Mouse (Mus musculus) midbrain, embryonic 11.5 days (tissue): Measurements from ENCODE around the gene Tmc6. TPM values are rescaled to one million over a fixed set of nuclear protein-coding genes. Genes with fewer than 3 reads are reported as not detected.

Experiments
- ATAC-seq: fragments of 200-750 bp; cut with Nextera tagmentation; 2 replicates; pipeline ENCODE4 v1.8.0; 2017; ENCODE audit warnings: moderate TSS enrichment, moderate library complexity; ENCODE audit not compliant: low FRiP score
- DNase-seq: peaks from one replicate; pipeline ENCODE4 v3.0.0; 2015; ENCODE audit warnings: low spot score; ENCODE audit errors: missing footprints
- H3K27ac ChIP-seq: fragments of 300-500 bp; sonication (generic); 2 replicates; pipeline ENCODE4 v1.5.1; 2014; ENCODE audit warnings: low read depth, low read length
- H3K27me3 ChIP-seq: fragments of 300-500 bp; sonication (generic); 2 replicates; pipeline ENCODE4 v1.6.1; 2014; ENCODE audit warnings: mild to moderate bottlenecking, low read length, moderate library complexity, mixed read lengths; ENCODE audit not compliant: control insufficient read depth, insufficient read depth
- H3K36me3 ChIP-seq: fragments of 300-500 bp; sonication (generic); 2 replicates; pipeline ENCODE4 v1.6.1; 2014; ENCODE audit warnings: mild to moderate bottlenecking, low read length, moderate library complexity, mixed read lengths; ENCODE audit not compliant: control insufficient read depth, insufficient read depth
- H3K4me1 ChIP-seq: fragments of 300-500 bp; sonication (generic); 2 replicates; pipeline ENCODE4 v1.6.1; 2014; ENCODE audit warnings: low read length; ENCODE audit not compliant: control insufficient read depth, insufficient read depth
- H3K4me2 ChIP-seq: fragments of 300-500 bp; sonication (generic); 2 replicates; pipeline ENCODE4 v1.6.1; 2014; ENCODE audit warnings: mild to moderate bottlenecking, moderate library complexity
- H3K4me3 ChIP-seq: fragments of 300-500 bp; sonication (generic); 2 replicates; pipeline ENCODE4 v1.5.1; 2014; ENCODE audit warnings: low read depth, low read length
- H3K9ac ChIP-seq: fragments of 300-500 bp; sonication (generic); 2 replicates; pipeline ENCODE4 v1.6.1; 2014; ENCODE audit warnings: low read length
- H3K9me3 ChIP-seq: fragments of 300-500 bp; sonication (generic); 2 replicates; pipeline ENCODE4 v1.6.1; 2016; ENCODE audit warnings: low read length; ENCODE audit not compliant: control insufficient read depth
- WGBS: fragments of 180-500 bp; shearing (Covaris S2); extraction: QIAGEN DNeasy Blood & Tissue Kit; methylation state at CpG from one replicate; pipeline ENCODE4 v1.1.7; 2014; 5-methylcytosine and 5-hydroxymethylcytosine counted together
- polyA plus RNA-seq: library from polyadenylated mRNA; unstranded; fragments of >200 nt; fragmentation: Nextera tagmentation; extraction: Ambion mirVana; gene quantifications from 2 replicates; pipeline ENCODE4 v1.2.1, GENCODE M21; 2014

Tmc6 gene
- polyA plus RNA-seq, 1 experiment from 2014 or later = 4.5 TPM

DNA sequence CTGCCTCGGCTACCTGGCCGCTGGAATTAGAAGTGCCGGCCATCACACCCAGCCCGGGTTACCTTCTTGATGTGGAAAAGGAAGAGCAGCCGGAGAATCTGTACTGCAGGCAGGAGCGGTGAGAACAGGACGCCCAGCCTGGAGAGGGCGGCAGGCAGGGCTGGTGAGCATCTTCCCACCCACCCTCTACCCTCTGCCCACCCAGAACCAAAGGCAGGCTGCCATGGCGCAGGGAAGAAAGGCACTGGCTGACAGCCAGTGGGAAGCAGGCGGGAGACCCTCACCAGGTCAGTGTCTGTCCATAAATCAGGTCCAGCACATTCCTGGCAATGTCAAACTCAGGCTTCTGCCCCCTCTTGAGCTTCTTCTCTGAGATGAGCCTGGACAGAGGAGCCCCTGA lies 11.6 kb downstream of the Tmc6 start:
- Histone ChIP-seq H3K9me3 (no peaks in the 10 kb centered on the region), H3K36me3 (peaks cover 2% of the 10 kb centered on the region; the same call in 1 of the 2 replicates), H3K27me3 (no peaks in the 10 kb centered on the region), H3K9ac (no peak overlapping the region), H3K4me2 (no peak overlapping the region), H3K4me3 (no peak overlapping the region), H3K4me1 (no peaks in the 10 kb centered on the region), H3K27ac (no peak overlapping the region)
- DNase-seq = no peak
- 87% methylated on average over 10 of the region's 10 CpGs for WGBS
- no peak for ATAC-seq

DNA sequence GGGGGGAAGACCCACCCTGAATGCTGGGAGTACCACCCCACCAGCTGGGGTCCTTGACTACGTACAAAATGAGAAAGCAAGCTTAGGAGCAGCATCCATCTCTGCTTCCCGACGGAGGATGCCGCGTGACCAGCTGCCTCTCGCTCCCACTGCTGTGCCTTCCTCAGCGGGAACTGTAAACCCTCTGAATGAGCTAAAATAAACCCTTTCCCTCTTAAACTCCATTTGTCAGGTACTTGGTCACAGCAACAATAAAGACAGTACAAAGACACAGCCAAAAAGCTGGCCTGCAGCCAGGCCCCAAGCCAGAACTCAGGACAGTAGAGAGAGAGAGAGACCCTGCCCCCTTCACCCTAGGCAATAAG lies 12.3 kb downstream of the Tmc6 start:
- Histone ChIP-seq H3K9ac (no peak overlapping the region), H3K9me3 (no peaks in the 10 kb centered on the region), H3K36me3 (peaks cover 2% of the 10 kb centered on the region; the same call in 1 of the 2 replicates), H3K4me3 (no peak overlapping the region), H3K27ac (no peak overlapping the region), H3K4me2 (no peak overlapping the region), H3K27me3 (no peaks in the 10 kb centered on the region), H3K4me1 (no peaks in the 10 kb centered on the region)
- 89% methylated on average over 7 of the region's 7 CpGs for WGBS
- ATAC-seq (no peak), DNase-seq (no peak)

DNA sequence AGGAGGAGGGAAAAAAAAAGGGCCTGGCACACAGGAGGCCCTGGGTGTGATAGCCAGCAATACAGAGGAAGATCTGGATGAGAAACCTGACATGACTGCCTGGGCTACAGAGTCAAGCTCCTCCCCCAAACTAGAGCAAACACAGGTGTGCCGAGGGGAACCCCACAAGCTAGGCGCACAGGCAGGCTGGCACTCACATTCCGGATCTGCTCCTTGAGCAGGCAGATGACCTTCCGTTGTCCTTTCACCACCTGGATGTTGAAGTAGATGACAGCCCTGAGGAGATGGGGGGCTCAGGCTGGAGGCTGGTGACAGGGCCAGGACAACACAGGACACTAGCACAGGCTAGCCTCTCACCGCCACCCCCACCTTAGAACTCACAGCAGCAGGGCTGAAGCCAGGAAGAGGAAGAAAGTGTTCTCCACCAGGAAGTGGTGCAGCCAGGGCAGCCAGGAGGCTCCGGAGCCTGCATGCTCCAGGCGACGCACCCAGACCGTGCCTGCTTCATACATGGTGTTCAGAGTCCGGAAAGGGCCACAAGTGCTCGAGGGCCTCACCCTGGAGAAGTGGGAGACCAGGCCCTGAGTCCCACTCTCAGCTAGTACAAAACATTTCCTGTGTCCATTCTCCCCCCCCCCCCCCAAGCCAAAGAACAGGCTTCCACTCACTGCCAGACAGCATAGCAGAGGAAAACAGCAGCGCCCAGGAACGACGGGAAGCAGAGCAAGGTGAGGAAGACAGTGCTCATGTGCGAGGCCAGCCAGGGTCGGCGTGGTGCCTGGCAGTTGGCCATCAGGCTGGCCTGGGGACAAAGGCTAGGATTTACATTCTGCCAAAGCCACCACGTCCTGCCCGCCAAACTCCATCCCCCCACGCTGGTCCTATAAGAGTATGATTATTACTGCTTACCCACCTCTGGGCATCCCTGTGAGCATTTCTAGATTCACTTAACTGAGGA lies 13.0 kb downstream of the Tmc6 start:
- H3K9me3 ChIP-seq = no peaks in the 10 kb centered on the region
- ATAC-seq (no peak), DNase-seq (no peak)
- no peak overlapping the region for H3K4me2 ChIP-seq
- H3K36me3 ChIP-seq = peaks cover 5% of the 10 kb centered on the region; the same call in 1 of the 2 replicates
- no peak overlapping the region for H3K9ac ChIP-seq
- 87% methylated on average over 20 of the region's 20 CpGs for WGBS
- H3K4me3 ChIP-seq = no peak overlapping the region
- H3K27me3 ChIP-seq = no peaks in the 10 kb centered on the region
- no peaks in the 10 kb centered on the region for H3K4me1 ChIP-seq
- H3K27ac ChIP-seq = no peak overlapping the region

DNA sequence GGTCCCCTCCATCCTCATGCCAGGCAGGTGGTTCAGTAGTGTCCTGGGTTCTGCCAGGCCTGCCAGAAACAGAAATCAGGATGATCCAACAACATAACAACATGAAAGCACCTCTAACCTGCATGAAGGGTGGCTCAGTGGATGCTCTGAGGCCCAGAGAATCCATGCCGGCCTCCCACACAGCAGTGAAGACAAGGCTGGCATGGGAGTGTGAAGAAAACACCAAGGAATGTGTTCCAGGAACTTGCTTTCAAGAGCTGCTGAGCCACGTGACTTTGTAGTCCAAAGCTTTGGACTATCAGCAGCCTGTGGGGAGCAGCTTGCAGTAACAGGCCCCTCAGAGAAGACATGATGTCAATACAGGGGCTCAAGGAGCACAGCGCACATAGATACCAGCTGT lies 15.7 kb downstream of the Tmc6 start:
- H3K27ac ChIP-seq = no peak overlapping the region
- DNase-seq (no peak), ATAC-seq (no peak)
- no peak overlapping the region for H3K4me2 ChIP-seq
- H3K9me3 ChIP-seq = no peaks in the 10 kb centered on the region
- no peak overlapping the region for H3K4me3 ChIP-seq
- H3K9ac ChIP-seq = no peak overlapping the region
- H3K27me3 ChIP-seq = no peaks in the 10 kb centered on the region
- WGBS = 94% methylated on average over 3 of the region's 3 CpGs
- no peaks in the 10 kb centered on the region for H3K4me1 ChIP-seq
- peaks cover 4% of the 10 kb centered on the region; the same call in 1 of the 2 replicates for H3K36me3 ChIP-seq

DNA sequence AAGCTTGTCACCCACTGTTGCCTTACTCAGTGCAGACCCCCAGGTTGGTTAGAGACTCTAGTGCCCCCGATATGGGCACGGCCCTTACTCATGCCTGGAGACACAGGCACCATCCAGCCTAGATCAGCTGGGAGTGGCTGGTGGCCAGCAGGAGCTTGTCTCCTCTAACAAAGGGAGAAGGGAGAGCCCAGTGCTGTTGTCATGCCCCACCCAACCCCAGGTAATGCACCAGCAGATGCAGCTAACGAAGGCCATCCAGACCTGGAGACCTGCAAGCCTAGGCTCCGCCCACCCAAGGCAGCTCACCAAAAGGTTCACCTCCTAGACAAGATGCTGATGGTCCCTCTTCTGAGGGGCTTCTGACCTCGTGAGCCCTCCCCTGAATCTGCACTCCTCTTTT lies 16.6 kb downstream of the Tmc6 start:
- no peak overlapping the region for H3K4me2 ChIP-seq
- no peaks in the 10 kb centered on the region for H3K9me3 ChIP-seq
- H3K36me3 ChIP-seq = peaks cover 10% of the 10 kb centered on the region
- no peak overlapping the region for H3K9ac ChIP-seq
- no peak for ATAC-seq
- no peak overlapping the region for H3K27ac ChIP-seq
- H3K27me3 ChIP-seq = no peaks in the 10 kb centered on the region
- 92% methylated on average over 5 of the region's 5 CpGs for WGBS
- no peak for DNase-seq
- no peak overlapping the region for H3K4me3 ChIP-seq
- no peaks in the 10 kb centered on the region for H3K4me1 ChIP-seq

DNA sequence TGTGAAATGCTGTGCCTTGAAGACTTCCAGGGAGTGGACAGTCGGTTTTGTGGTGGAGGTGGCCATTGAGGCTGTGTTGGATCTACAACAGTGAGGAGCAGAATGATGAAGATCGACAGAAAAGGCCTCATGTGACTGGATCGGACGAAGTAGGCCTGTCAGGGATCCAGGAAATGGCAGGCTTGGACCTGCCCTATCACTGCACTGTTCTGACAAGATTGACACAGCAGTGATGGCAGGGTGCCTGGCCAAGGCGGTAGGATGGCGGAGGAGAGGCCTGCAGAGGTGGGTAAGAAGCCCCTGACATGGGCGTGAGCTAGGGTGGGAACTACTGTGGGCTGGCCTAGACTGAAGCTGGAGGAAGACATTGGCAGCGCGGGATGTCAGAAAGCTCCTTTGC lies 17.7 kb downstream of the Tmc6 start:
- H3K4me1 ChIP-seq = no peaks in the 10 kb centered on the region
- no peak overlapping the region for H3K4me2 ChIP-seq
- no peak overlapping the region for H3K4me3 ChIP-seq
- no peak overlapping the region for H3K9ac ChIP-seq
- no peaks in the 10 kb centered on the region for H3K27me3 ChIP-seq
- H3K36me3 ChIP-seq = peaks cover 18% of the 10 kb centered on the region
- no peak for ATAC-seq
- WGBS = 92% methylated on average over 9 of the region's 9 CpGs
- no peak overlapping the region for H3K27ac ChIP-seq
- DNase-seq = no peak
- no peaks in the 10 kb centered on the region for H3K9me3 ChIP-seq

DNA sequence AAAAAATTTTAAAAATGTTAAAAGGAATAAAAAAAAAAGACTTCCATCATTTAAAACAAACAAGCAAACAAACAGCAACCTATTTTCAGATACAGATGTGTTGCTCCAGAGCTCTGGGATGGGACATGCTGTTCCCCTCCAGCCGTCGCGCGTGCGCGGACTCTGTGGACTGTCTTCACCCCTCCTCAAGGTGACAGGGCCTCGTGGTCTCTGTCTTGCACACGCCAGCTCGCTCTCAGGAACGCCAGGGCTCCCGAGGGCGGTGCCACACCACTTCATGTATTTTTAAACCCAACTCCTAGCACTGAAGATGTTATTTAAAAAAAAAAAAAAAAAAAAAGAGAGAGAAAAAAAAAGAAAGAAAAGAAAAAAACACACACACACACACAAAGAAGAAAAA lies 19.8 kb downstream of the Tmc6 start:
- no peaks in the 10 kb centered on the region for H3K27me3 ChIP-seq
- peaks cover 27% of the 10 kb centered on the region for H3K36me3 ChIP-seq
- DNase-seq (no peak), ATAC-seq (no peak)
- no peaks in the 10 kb centered on the region for H3K4me1 ChIP-seq
- H3K4me3 ChIP-seq = no peak overlapping the region
- WGBS = 91% methylated on average over 12 of the region's 12 CpGs
- H3K27ac ChIP-seq = no peak overlapping the region
- no peak overlapping the region for H3K4me2 ChIP-seq
- H3K9ac ChIP-seq = no peak overlapping the region
- no peaks in the 10 kb centered on the region for H3K9me3 ChIP-seq

DNA sequence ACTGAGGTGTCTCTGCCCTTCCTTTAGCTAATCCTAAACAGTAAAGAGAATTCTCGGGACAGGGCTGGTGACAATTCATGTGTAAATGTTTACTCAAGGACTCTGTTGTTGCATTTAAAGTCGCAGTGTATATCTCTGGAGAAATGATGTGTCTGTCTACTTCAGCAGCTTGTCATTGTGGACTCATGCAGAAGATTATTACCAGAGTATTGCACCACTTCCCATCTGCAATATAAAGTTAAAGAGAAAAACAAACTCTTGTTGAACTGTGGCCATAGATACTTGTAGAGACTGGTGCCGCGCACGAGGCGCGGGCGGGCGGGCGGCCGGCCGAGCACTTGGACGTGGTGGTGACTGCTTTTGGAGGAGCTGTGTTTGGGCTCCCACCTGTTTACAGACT lies 20.2 kb downstream of the Tmc6 start:
- ATAC-seq (no peak), DNase-seq (no peak)
- Histone ChIP-seq H3K27me3 (no peaks in the 10 kb centered on the region), H3K27ac (no peak overlapping the region), H3K9ac (no peak overlapping the region), H3K4me3 (no peak overlapping the region), H3K9me3 (no peaks in the 10 kb centered on the region), H3K4me2 (no peak overlapping the region), H3K36me3 (peaks cover 27% of the 10 kb centered on the region), H3K4me1 (no peaks in the 10 kb centered on the region)
- 91% methylated on average over 13 of the region's 13 CpGs for WGBS

DNA sequence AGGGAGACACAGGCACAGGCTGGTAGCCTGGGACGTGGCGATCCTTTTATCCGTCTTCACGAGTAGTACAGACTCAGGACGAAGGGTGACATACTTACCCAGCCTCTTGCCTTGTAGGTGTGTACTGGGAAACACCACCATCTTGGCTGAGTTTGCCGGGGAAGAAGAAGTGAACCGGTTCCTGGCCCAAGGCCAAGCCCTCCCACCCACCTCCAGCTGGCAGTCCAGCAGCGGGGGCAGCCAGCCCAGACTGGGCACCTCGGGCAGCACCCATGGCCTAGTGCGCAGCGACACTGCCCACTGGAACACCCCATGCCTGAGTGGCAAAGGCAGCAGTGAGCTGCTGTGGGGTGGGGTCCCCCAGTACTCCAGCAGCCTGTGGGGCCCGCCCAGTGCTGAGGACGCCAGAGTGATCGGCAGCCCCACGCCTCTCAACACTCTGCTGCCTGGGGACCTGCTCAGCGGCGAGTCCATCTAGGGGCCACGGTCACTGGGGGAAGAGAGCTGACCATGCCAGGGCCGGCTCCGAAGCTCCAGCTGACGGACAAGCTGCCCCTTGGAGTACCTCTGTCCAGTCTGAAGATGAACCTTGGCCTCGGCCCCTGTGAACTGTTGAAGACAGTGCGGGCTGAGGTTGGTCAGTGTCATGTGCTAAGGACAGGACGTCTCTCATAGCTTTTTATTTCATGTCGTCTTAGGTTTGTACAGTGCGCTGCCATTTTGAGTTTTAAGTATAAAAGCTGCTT lies 21.5 kb downstream of the Tmc6 start:
- H3K27ac ChIP-seq = no peak overlapping the region
- H3K4me2 ChIP-seq = no peak overlapping the region
- H3K4me3 ChIP-seq = no peak overlapping the region
- no peak for DNase-seq
- H3K9me3 ChIP-seq = no peaks in the 10 kb centered on the region
- ATAC-seq = no peak
- no peaks in the 10 kb centered on the region for H3K27me3 ChIP-seq
- WGBS = 93% methylated on average over 26 of the region's 26 CpGs
- peaks cover 36% of the 10 kb centered on the region for H3K36me3 ChIP-seq
- no peaks in the 10 kb centered on the region for H3K4me1 ChIP-seq
- H3K9ac ChIP-seq = no peak overlapping the region
